Mouse (Mus musculus) neutrophil, adult 5-6 weeks (primary cell): ENCODE results near the gene Prkaa2. TPM values are rescaled to one million over a fixed set of nuclear protein-coding genes. Genes with fewer than 3 reads are reported as not detected.
"Not testable (repeated sequence)": the region's sequence is repeated elsewhere in the genome, so short reads cannot be mapped to it uniquely, and the experiment has no call there.

Source experiments
- ATAC-seq: fragments of 151-379, 151-347 bp; 2 replicates; pipeline ENCODE4 v1.8.0; 2017; ENCODE audit warnings: mild to moderate bottlenecking, moderate TSS enrichment; ENCODE audit not compliant: insufficient number of reproducible peaks, poor library complexity, low FRiP score, severe bottlenecking; ENCODE audit errors: extremely low read depth
- total RNA-seq: library from RNA; stranded (forward); fragments of 200-1000 nt; gene quantifications from 2 replicates; pipeline ENCODE4 v1.2.3, GENCODE M21; 2017

Gene Prkaa2
- total RNA-seq, 1 experiment from 2014 or later = 0.12 TPM

- ATAC-seq = no peak
Measured at GRCm38 (mm10) chr4:105050041-105050440, 59.6 kb downstream of the Prkaa2 start.

- no peak for ATAC-seq
Measured at GRCm38 (mm10) chr4:105034259-105034658, 75.4 kb downstream of the Prkaa2 start.

- no peak for ATAC-seq
Measured at GRCm38 (mm10) chr4:105033153-105033552, 76.5 kb downstream of the Prkaa2 start.

- no peak for ATAC-seq
Measured at GRCm38 (mm10) chr4:105031104-105031503, 78.6 kb downstream of the Prkaa2 start.

GRCm38 (mm10) chr4:105027278-105027677, 82.4 kb downstream of the Prkaa2 start:
- ATAC-seq = no peak

GRCm38 (mm10) chr4:105016006-105016613, 93.6 kb downstream of the Prkaa2 start:
- ATAC-seq = no peak

GRCm38 (mm10) chr4:105015496-105015895, 94.2 kb downstream of the Prkaa2 start:
- no peak for ATAC-seq

- no peak for ATAC-seq
Measured at GRCm38 (mm10) chr4:105013718-105014117, 96.0 kb downstream of the Prkaa2 start.

- ATAC-seq = no peak
Measured at GRCm38 (mm10) chr4:105007360-105008018, 102.2 kb downstream of the Prkaa2 start.

- ATAC-seq = not testable (repeated sequence)
Measured at GRCm38 (mm10) chr4:105004649-105005048, 105.0 kb downstream of the Prkaa2 start.

- ATAC-seq = no peak
Measured at GRCm38 (mm10) chr4:105004135-105004534, 105.6 kb downstream of the Prkaa2 start.

- no peak for ATAC-seq
Measured at GRCm38 (mm10) chr4:105001736-105002135, 108.0 kb downstream of the Prkaa2 start.

GRCm38 (mm10) chr4:104999702-105000101, 110.0 kb downstream of the Prkaa2 start:
- ATAC-seq = no peak

GRCm38 (mm10) chr4:104993140-104993874, 116.4 kb downstream of the Prkaa2 start:
- no peak for ATAC-seq

GRCm38 (mm10) chr4:104992271-104992670, 117.4 kb downstream of the Prkaa2 start:
- ATAC-seq = no peak

- ATAC-seq = no peak
Measured at GRCm38 (mm10) chr4:104990686-104991085, 119.0 kb downstream of the Prkaa2 start.

- ATAC-seq = no peak
Measured at GRCm38 (mm10) chr4:104990016-104990415, 119.7 kb downstream of the Prkaa2 start.

GRCm38 (mm10) chr4:104988709-104989108, 121.0 kb downstream of the Prkaa2 start:
- no peak for ATAC-seq

GRCm38 (mm10) chr4:104988102-104988501, 121.6 kb downstream of the Prkaa2 start:
- no peak for ATAC-seq

GRCm38 (mm10) chr4:104987631-104988030, 122.1 kb downstream of the Prkaa2 start:
- ATAC-seq = no peak
